Mouse (Mus musculus): ENCODE data around the gene Nfkb2. TPM values are rescaled to one million over a fixed set of nuclear protein-coding genes. Genes with fewer than 3 reads are reported as not detected.

Nfkb2 gene
- polyA plus RNA-seq, 1 experiment: 46.7 TPM

DNA sequence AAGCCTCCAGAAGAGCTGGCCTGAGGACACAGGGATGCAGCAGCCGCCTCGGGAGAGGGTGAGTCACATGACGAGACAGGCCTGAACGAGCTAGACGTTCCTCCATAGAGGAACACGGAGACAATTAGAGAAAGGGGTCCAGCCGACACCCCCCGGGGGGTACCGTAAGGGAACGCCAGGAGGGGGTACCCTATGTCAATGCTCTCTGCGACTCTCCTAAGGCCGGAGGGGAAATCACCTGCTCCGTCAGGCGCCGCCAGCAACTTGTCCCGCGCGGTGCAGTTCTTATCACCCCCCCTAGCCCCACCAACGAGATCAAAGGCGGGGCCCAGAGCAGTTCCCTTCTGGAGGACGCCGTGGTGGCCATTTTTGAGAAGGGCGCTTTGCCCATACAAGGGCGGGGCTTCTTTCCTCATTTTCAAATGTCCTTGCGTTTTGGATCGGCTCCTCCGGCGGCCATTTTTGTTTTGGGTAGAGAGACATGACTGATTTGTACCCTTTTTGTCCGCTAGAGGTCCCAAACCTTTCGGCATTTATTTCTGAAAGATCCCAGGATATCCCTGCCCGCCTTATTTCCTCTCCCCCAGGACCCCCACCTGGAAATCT, 34.3 kb downstream of the Nfkb2 start, which contains the start of gene Cuedc2:
TSS of gene Cuedc2 (minus strand) at position 372 of the 606 bp plus-strand sequence.
- H3K4me1 ChIP-seq: peaks cover 46% of the 10 kb centered on the region

DNA sequence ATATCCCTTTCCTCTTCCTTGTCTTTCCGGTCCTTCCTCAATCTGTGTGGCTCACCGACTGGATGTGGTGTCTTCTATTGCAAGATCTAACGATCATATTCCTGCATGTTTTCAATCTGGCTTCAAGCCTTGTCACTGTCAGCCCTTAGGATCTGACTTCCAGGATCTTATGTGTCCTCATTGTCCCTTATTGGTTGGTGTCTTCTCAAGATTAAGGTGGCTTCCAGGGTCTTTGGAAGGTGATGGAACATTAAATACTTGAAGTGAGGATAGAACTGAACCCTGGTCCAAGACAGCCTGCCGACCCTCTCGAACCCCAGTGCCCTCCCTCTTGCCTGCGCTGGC, 34.8 kb downstream of the Nfkb2 start:
- H3K4me3 ChIP-seq (replicated peaks): peak overlapping the region; percentile 95
- no peak for TF ChIP-seq FLI1 (IDR thresholded peaks at IDR 0.05; ENCODE audit: low read length)
- TF ChIP-seq GATA1 (IDR thresholded peaks at IDR 0.05; ENCODE audit: borderline replicate concordance, low read length): no peak
- H3K27me3 ChIP-seq (replicated peaks): peaks cover 17% of the 10 kb centered on the region
- H3K4me1 ChIP-seq: peaks cover 51% of the 10 kb centered on the region
- H3K36me3 ChIP-seq (replicated peaks; ENCODE audit: low read length): peaks cover 7% of the 10 kb centered on the region
- no peaks in the 10 kb centered on the region for H3K9me3 ChIP-seq

More for the DNA sequence above, 34.3 kb downstream of the Nfkb2 start, which contains the start of gene Cuedc2:
- TF ChIP-seq GATA1 (IDR thresholded peaks at IDR 0.05; ENCODE audit: borderline replicate concordance, low read length): no peak
- no peak for TF ChIP-seq FLI1 (IDR thresholded peaks at IDR 0.05; ENCODE audit: low read length)
- peaks cover 7% of the 10 kb centered on the region for H3K36me3 ChIP-seq (replicated peaks; ENCODE audit: low read length)
- peaks cover 13% of the 10 kb centered on the region for H3K27me3 ChIP-seq (replicated peaks)
- peak within 1 kb of the TSS; percentile 95 for H3K4me3 ChIP-seq (replicated peaks)
- no peaks in the 10 kb centered on the region for H3K9me3 ChIP-seq

DNA sequence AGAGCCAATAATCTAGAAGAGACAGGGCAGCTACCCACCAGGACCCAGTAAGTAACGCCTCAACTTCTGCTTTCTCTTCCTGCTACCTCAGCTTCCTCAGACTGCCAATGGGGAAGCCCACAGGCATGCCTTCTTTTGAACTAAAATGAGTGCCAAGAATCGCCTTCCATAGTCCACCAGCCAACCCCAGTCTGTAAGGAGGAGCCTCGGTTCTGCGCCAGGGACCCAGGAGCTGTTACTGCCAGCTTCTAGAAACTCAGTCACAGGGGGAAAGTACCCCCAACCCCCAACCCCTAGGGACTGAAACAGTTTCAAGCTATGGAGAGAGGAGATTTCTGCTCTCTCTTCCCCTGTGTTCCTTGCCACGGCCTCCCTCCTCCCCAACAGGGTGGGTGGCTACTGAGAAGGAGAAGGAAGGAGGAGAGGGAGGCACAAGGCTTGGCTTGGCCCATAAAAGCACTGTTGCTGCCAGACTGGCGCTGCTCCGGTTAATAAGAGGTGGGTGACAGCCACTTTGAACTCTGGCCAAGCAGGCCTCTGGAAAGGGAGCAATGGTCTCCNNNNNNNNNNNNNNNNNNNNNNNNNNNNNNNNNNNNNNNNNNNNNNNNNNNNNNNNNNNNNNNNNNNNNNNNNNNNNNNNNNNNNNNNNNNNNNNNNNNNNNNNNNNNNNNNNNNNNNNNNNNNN, 35.3 kb downstream of the Nfkb2 start:
- Histone ChIP-seq H3K4me3 (replicated peaks) (peak overlapping the region; percentile 95), H3K27me3 (replicated peaks) (peaks cover 23% of the 10 kb centered on the region), H3K4me1 (peaks cover 51% of the 10 kb centered on the region), H3K36me3 (replicated peaks; ENCODE audit: low read length) (peaks cover 7% of the 10 kb centered on the region), H3K9me3 (no peaks in the 10 kb centered on the region)
- TF ChIP-seq GATA1 (IDR thresholded peaks at IDR 0.05; ENCODE audit: borderline replicate concordance, low read length): no peak
- TF ChIP-seq FLI1 (IDR thresholded peaks at IDR 0.05; ENCODE audit: low read length): no peak

- Histone ChIP-seq H3K36me3 (replicated peaks; ENCODE audit: low read length) (no peaks in the 10 kb centered on the region), H3K9me3 (no peaks in the 10 kb centered on the region), H3K4me1 (peaks cover 54% of the 10 kb centered on the region), H3K27me3 (replicated peaks) (peaks cover 55% of the 10 kb centered on the region), H3K4me3 (replicated peaks) (no peak overlapping the region)
- TF ChIP-seq FLI1 (IDR thresholded peaks at IDR 0.05; ENCODE audit: low read length) (no peak), GATA1 (IDR thresholded peaks at IDR 0.05; ENCODE audit: borderline replicate concordance, low read length) (no peak)
These were observed 40.7 kb downstream of the Nfkb2 start for GRCm38 (mm10) chr19:46344710-46345419.

- peaks cover 41% of the 10 kb centered on the region for H3K4me1 ChIP-seq
- TF ChIP-seq FLI1 (IDR thresholded peaks at IDR 0.05; ENCODE audit: low read length) (no peak), GATA1 (IDR thresholded peaks at IDR 0.05; ENCODE audit: borderline replicate concordance, low read length) (no peak)
- peaks cover 72% of the 10 kb centered on the region for H3K27me3 ChIP-seq (replicated peaks)
- no peaks in the 10 kb centered on the region for H3K36me3 ChIP-seq (replicated peaks; ENCODE audit: low read length)
- no peak overlapping the region for H3K4me3 ChIP-seq (replicated peaks)
- H3K9me3 ChIP-seq: no peaks in the 10 kb centered on the region
These were observed 43.0 kb downstream of the Nfkb2 start for GRCm38 (mm10) chr19:46347146-46347545.

DNA sequence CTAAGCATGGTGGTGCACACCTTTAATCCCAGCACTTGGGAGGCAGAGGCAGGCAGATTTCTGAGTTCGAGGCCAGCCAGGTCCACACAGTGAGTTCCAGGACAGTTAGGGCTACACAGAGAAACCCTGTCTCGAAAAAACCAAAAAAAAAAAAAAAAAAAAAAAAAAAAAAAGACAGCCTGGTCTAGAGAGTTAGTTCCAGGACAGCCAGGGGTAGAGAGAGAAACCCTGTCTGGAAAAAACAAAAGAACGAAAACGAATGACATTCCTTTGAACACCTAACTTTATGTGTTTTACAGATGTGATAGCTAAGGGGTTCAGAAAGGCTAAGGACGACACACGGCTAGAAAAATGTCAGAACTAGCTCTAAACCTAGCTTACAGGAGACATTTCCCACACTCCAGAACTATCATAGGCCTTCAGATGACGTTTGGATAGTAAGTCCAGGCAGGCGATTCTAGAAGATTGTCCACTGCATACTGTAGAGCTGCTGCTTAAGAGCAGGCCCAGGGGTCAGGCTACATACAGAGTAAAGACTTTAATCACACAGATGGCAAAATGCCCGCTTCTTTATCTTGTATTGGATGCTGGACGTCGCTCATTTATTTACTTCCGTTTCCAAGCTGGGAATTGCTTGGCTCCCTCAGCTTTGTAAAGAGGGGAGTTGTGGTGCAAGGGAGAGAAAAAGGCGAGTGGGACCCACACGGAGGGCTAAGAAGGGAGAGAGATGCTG, 44.0 kb downstream of the Nfkb2 start:
- Histone ChIP-seq H3K4me3 (replicated peaks) (peak overlapping the region; percentile 93), H3K9me3 (no peaks in the 10 kb centered on the region), H3K27me3 (replicated peaks) (peaks cover 80% of the 10 kb centered on the region), H3K4me1 (peaks cover 41% of the 10 kb centered on the region), H3K36me3 (replicated peaks; ENCODE audit: low read length) (no peaks in the 10 kb centered on the region)
- TF ChIP-seq FLI1 (IDR thresholded peaks at IDR 0.05; ENCODE audit: low read length): no peak
- no peak for TF ChIP-seq GATA1 (IDR thresholded peaks at IDR 0.05; ENCODE audit: borderline replicate concordance, low read length)

DNA sequence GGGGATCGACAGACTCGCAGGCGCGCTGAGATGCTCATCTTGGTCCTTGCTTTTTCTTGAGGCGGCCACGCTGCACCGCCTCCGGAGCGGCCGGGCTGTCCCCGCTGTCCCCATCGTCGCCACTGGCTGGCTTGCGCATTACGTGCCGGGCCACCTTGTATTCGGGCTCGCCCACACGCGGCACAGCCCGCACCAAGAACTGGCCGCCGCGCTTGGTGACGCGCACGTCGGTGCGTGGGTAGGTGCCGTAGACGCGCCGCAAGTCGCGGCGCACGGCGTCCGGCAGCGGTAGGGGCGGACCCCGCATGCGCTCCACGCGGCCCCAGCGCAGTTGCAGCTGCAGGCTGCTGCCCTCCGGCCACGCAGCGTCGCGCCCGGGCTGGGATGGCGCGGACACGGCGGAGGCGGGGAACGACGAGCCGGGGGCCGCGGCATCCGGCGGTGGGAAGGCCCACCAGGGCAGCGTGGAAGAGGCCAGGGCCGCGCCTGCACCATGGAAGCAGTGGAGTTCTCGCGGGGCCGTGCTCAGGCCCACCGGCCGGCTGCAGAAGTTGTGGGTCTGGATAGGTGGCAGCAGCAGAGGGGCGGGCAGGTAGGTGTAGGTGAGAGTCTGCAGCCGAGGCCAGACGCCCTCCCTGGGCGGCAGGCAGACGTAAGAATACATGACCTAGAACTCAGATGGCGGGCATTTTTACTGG, 44.8 kb downstream of the Nfkb2 start:
- no peaks in the 10 kb centered on the region for H3K36me3 ChIP-seq (replicated peaks; ENCODE audit: low read length)
- no peak for TF ChIP-seq GATA1 (IDR thresholded peaks at IDR 0.05; ENCODE audit: borderline replicate concordance, low read length)
- TF ChIP-seq FLI1 (IDR thresholded peaks at IDR 0.05; ENCODE audit: low read length): no peak

GRCm38 (mm10) chr19:46349550-46349949, 45.4 kb downstream of the Nfkb2 start:
- peak overlapping the region; percentile 93 for H3K4me3 ChIP-seq (replicated peaks)
- peaks cover 8% of the 10 kb centered on the region for H3K9me3 ChIP-seq
- H3K36me3 ChIP-seq (replicated peaks; ENCODE audit: low read length): no peaks in the 10 kb centered on the region
- TF ChIP-seq FLI1 (IDR thresholded peaks at IDR 0.05; ENCODE audit: low read length): no peak
- no peak for TF ChIP-seq GATA1 (IDR thresholded peaks at IDR 0.05; ENCODE audit: borderline replicate concordance, low read length)
- peaks cover 82% of the 10 kb centered on the region for H3K27me3 ChIP-seq (replicated peaks)
- peaks cover 33% of the 10 kb centered on the region for H3K4me1 ChIP-seq

More for the DNA sequence above, 44.8 kb downstream of the Nfkb2 start:
- Histone ChIP-seq H3K27me3 (replicated peaks) (peaks cover 83% of the 10 kb centered on the region), H3K9me3 (0 out of 2 replicates have a peak, but pooled peaks cover 3% of the 10 kb centered on the region), H3K4me1 (peaks cover 35% of the 10 kb centered on the region), H3K4me3 (replicated peaks) (peak overlapping the region; percentile 93)

Data from megakaryocyte, embryonic 14.5 days (primary cell).